Mouse (Mus musculus) splenic B cell, adult 2 months (primary cell): ENCODE results near the gene BC048679.

Source experiments
- DNase-seq: peaks from one replicate; pipeline ENCODE4 v3.0.0-alpha.2; 2011; ENCODE audit warnings: low read depth, low spot score
- H3K27me3 ChIP-seq: 2 replicates; pipeline ENCODE4 v1.6.1; 2012; ENCODE audit warnings: mild to moderate bottlenecking, low read length, moderate library complexity, mixed read lengths; ENCODE audit not compliant: control insufficient read depth, poor library complexity, insufficient read depth, severe bottlenecking
- H3K36me3 ChIP-seq: 2 replicates; pipeline ENCODE4 v1.6.1; 2012; ENCODE audit warnings: mild to moderate bottlenecking, low read length, moderate library complexity, mixed read lengths; ENCODE audit not compliant: control insufficient read depth, poor library complexity, insufficient read depth, severe bottlenecking

BC048679 gene

DNA sequence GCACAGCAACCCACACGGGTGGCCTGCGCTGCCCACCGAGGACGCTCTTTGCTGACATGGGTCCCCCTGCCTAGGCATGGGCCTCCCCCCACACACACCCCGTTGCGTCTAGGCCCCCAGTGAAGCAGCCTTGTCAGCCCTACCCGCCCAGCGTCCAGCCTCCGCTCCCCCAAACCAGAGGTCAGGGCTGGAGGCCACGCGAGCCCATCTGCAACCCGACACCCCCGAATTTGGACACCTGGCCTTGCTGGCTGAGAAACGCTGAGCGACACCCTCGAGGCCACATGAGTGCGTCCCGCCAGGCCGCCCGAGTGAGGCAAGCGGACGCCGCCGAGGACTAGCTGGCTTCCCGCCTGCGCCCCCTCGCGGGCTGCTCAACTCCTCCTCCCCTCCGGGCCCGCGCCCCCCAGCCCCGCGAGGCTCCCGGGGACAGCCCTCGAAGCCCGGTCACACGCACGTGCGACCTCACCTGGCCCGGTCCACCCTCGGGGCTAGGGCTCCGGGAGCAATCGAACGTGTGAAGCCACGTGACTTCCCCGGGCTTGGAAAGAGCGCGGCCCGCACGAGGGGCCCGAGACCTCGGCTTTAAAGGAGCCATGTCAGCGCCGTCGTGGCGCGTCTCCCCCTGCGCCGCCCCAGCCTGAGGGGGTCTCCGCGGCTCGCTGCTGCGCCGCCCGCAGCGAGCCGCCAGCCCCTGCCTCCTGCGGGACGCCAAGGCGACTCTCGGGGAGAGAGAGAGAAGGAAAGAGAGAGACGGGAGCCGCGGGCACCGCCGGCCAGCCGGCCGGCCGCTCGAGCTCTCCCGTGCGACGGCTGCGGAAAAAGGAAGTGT lies 44.4 kb downstream of the BC048679 start:
- H3K27me3 ChIP-seq = no peaks in the 10 kb centered on the region; the same call in 1 of the 2 replicates
- peak; percentile 22 for DNase-seq
- no peaks in the 10 kb centered on the region for H3K36me3 ChIP-seq

DNA sequence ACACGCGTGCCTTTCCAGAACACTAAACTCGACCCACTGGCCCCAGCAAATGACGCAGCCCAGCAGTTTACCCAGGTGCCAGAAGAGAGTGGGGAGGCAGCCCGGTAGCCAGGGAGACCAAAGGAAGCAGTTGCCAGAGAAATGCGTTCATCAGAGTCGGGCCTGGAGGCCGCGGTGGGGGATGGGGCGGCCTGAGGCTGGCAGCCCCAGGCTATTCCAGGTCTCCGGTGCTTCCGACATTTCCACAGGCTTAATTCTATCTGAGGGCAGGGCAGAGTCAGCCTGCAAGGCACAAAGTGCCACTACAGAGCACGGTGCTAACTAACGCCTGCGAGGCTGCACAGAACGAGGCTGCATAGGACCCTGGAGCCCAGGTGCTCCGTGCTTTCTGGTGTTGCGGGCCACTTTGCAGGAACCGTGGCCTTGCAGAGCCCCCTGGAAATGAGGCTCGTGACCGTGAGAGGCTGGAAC lies 45.1 kb downstream of the BC048679 start:
- no peak for DNase-seq
- H3K27me3 ChIP-seq = no peaks in the 10 kb centered on the region; the same call in 1 of the 2 replicates
- H3K36me3 ChIP-seq = no peaks in the 10 kb centered on the region
